Comparison of ENCODE assay signal across 22 mouse cellular contexts in genomic region chr15:56563192-56563591, GRCm38 (mm10).
DNase-seq lines count a peak whose midpoint lies in the region; ATAC-seq lines count a peak whose summit lies in the region.
"Had no signal": no experiment of that assay in that cellular context is flagged by ENCODE, and none has a peak within 500 bp of the region (broad histone marks: within the 10 kb centered on the region; RNA-seq: fewer than 3 reads in every experiment).

No protein-coding gene starts in this region.

- no peak overlapping the region for H3K4me2 ChIP-seq in limb, embryonic 15.5 days
- no peak overlapping the region for H3K4me2 ChIP-seq in hindbrain, embryonic 12.5 days (replicated peaks)
- H3K4me2 ChIP-seq: embryonic facial prominence, embryonic 13.5 days; embryonic facial prominence, embryonic 15.5 days; forebrain, embryonic 13.5 days; forebrain, embryonic 15.5 days had no signal

- DNase-seq in 3T3-L1 (ENCODE audit: low read depth, low spot score) (peak; percentile 35), NIH3T3 (ENCODE audit: low read depth) (peak; percentile 37)
- DNase-seq in embryo, embryonic 11 days, result no peak
- DNase-seq: adrenal gland, adult 2 months; adrenal gland, postnatal 10 days; adrenal gland, postnatal 25 days; B cell, adult 2 months; cerebellum, adult 11-12 months; cerebellum, adult 2 months; cerebellum, adult 9-10 months; cerebellum, postnatal 10 days; cerebellum, postnatal 25 days; forebrain, postnatal 0 days had no signal

- no peak overlapping the region for H3K9ac ChIP-seq in limb, embryonic 15.5 days
- no peak overlapping the region for H3K9ac ChIP-seq in hindbrain, embryonic 12.5 days
- H3K9ac ChIP-seq: embryonic facial prominence, embryonic 13.5 days; embryonic facial prominence, embryonic 15.5 days; forebrain, embryonic 13.5 days; forebrain, embryonic 15.5 days; forebrain, postnatal 0 days had no signal

- H3K27me3 ChIP-seq in limb, embryonic 15.5 days, result no peaks in the 10 kb centered on the region
- no peaks in the 10 kb centered on the region for H3K27me3 ChIP-seq in hindbrain, embryonic 12.5 days
- H3K27me3 ChIP-seq: CH12.LX; embryonic facial prominence, embryonic 13.5 days; embryonic facial prominence, embryonic 15.5 days; forebrain, embryonic 13.5 days; forebrain, embryonic 15.5 days had no signal

- H3K36me3 ChIP-seq in limb, embryonic 15.5 days, result no peaks in the 10 kb centered on the region
- H3K36me3 ChIP-seq in hindbrain, embryonic 12.5 days, result no peaks in the 10 kb centered on the region
- H3K36me3 ChIP-seq: embryonic facial prominence, embryonic 13.5 days; embryonic facial prominence, embryonic 15.5 days; forebrain, embryonic 15.5 days; G1E had no signal

- no peaks in the 10 kb centered on the region for H3K4me1 ChIP-seq in limb, embryonic 15.5 days
- no peaks in the 10 kb centered on the region for H3K4me1 ChIP-seq in hindbrain, embryonic 12.5 days
- H3K4me1 ChIP-seq: embryonic facial prominence, embryonic 13.5 days; embryonic facial prominence, embryonic 15.5 days; forebrain, embryonic 13.5 days; forebrain, embryonic 15.5 days had no signal

- 0 out of 2 replicates have a peak, but pooled peaks have one; percentile 65 for ATAC-seq in limb, embryonic 15.5 days (ENCODE audit: insufficient number of reproducible peaks, low FRiP score, low TSS enrichment, low read depth)
- ATAC-seq in hindbrain, embryonic 12.5 days (ENCODE audit: low FRiP score), result no peak
- ATAC-seq: CD4-positive, CD25-positive, alpha-beta regulatory T cell, adult 4 months; forebrain, embryonic 13.5 days; forebrain, embryonic 15.5 days; forebrain, postnatal 0 days had no signal

- H3K27ac ChIP-seq in limb, embryonic 15.5 days, result no peak overlapping the region
- H3K27ac ChIP-seq in hindbrain, embryonic 12.5 days, result no peak overlapping the region
- H3K27ac ChIP-seq: embryonic facial prominence, embryonic 13.5 days; embryonic facial prominence, embryonic 15.5 days; forebrain, embryonic 13.5 days; forebrain, embryonic 15.5 days had no signal

- H3K4me3 ChIP-seq in limb, embryonic 15.5 days, result no peak overlapping the region
- H3K4me3 ChIP-seq in hindbrain, embryonic 12.5 days, result no peak overlapping the region
- H3K4me3 ChIP-seq: embryonic facial prominence, embryonic 13.5 days; embryonic facial prominence, embryonic 15.5 days; forebrain, embryonic 13.5 days; forebrain, embryonic 15.5 days had no signal

- no peaks in the 10 kb centered on the region for H3K9me3 ChIP-seq in limb, embryonic 15.5 days
- H3K9me3 ChIP-seq in hindbrain, embryonic 12.5 days (replicated peaks), result no peaks in the 10 kb centered on the region
- H3K9me3 ChIP-seq: embryonic facial prominence, embryonic 13.5 days; embryonic facial prominence, embryonic 15.5 days; forebrain, embryonic 13.5 days; forebrain, embryonic 15.5 days; G1E had no signal

- 27% methylated on average over 2 of the region's 2 CpGs for WGBS in limb, embryonic 15.5 days
- WGBS in hindbrain, embryonic 12.5 days, result 70% methylated on average over 2 of the region's 2 CpGs
